Mouse (Mus musculus) erythroblast, embryonic 14.5 days (primary cell): ENCODE measurements around the gene Npas1. TPM values are rescaled to one million over a fixed set of nuclear protein-coding genes. Genes with fewer than 3 reads are reported as not detected.

Source experiments
- H3K27me3 ChIP-seq: 2 replicates; pipeline ENCODE4 v1.6.1; 2012; ENCODE audit warnings: inconsistent platforms; ENCODE audit not compliant: control insufficient read depth
- H3K36me3 ChIP-seq: 2 replicates; pipeline ENCODE4 v1.6.1; 2012; ENCODE audit warnings: mild to moderate bottlenecking, inconsistent platforms; ENCODE audit not compliant: control insufficient read depth
- H3K4me1 ChIP-seq: 2 replicates; pipeline ENCODE4 v1.6.1; 2012; ENCODE audit warnings: inconsistent platforms; ENCODE audit not compliant: control insufficient read depth
- H3K4me3 ChIP-seq: replicated peaks from 2 replicates; pipeline ENCODE3; 2012; ENCODE audit warnings: moderate library complexity, mild to moderate bottlenecking, inconsistent platforms
- H3K9me3 ChIP-seq: 2 replicates; pipeline ENCODE4 v1.6.1; 2012; ENCODE audit warnings: low read length, inconsistent platforms, mixed read lengths; ENCODE audit not compliant: control insufficient read depth
- GATA1 ChIP-seq: IDR thresholded peaks from 2 replicates; pipeline ENCODE4 v1.6.1; 2012; ENCODE audit warnings: low read length, inconsistent platforms, mixed read lengths
- TAL1 ChIP-seq: IDR thresholded peaks from 3 replicates; pipeline ENCODE4 v1.6.1; 2012; ENCODE audit warnings: low read length, inconsistent platforms, mixed read lengths
- polyA plus RNA-seq: library from polyadenylated mRNA; stranded (reverse); fragments of >175 nt; gene quantifications from 2 replicates; pipeline ENCODE4 v1.2.3, GENCODE M21; 2012

Npas1 gene
- polyA plus RNA-seq, 1 experiment = not detected

DNA sequence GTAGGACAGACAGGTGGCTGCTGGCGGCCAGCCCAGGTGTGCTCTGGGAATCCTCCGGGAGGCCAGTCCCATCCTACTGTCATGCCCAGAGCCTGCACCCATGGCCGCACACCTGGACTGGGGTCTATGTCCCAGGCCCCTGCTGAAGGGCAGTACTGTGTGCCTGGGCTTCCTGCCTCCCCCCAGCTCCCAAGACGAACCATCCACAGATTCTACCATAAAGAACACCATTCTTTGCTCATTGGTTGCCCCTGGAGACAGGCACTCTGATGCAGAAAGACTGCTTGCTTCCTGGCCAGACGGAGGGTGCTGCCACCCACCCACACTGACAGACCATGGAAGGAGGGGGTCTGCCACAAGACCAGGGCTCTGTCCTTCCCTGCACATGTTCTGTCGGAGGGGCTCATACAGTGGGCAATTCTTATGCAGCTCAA, 22.2 kb upstream of the Npas1 start:
- no peaks in the 10 kb centered on the region for H3K9me3 ChIP-seq
- TF ChIP-seq GATA1 (no peak), TAL1 (no peak)
- peaks cover 37% of the 10 kb centered on the region for H3K36me3 ChIP-seq

DNA sequence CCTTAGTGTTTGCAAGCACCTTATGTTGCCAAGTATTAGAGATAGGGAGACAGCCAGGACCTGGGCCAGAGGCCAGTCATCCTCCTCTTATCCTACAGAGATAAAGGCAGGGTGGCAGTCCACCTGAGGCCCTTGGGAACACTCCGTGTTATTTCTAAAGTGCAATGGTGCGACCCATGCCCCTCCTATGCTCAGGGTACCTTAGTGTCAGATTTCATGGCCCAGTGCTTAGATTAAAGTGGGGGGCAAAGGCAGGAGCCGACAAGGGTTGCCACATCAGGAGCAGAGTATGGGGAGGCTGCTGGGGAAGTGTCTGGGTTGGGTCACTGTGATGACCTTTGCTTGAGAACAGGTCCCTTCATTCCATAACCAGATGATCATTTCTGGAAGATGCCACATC, 18.7 kb upstream of the Npas1 start:
- no peaks in the 10 kb centered on the region for H3K9me3 ChIP-seq
- TF ChIP-seq GATA1 = no peak
- TF ChIP-seq TAL1 = no peak
- H3K4me3 ChIP-seq = no peak overlapping the region
- no peaks in the 10 kb centered on the region for H3K4me1 ChIP-seq
- peaks cover 28% of the 10 kb centered on the region for H3K36me3 ChIP-seq
- no peaks in the 10 kb centered on the region for H3K27me3 ChIP-seq

More for the DNA sequence above, 22.2 kb upstream of the Npas1 start:
- Histone ChIP-seq H3K4me1 (no peaks in the 10 kb centered on the region), H3K4me3 (no peak overlapping the region), H3K27me3 (no peaks in the 10 kb centered on the region)

DNA sequence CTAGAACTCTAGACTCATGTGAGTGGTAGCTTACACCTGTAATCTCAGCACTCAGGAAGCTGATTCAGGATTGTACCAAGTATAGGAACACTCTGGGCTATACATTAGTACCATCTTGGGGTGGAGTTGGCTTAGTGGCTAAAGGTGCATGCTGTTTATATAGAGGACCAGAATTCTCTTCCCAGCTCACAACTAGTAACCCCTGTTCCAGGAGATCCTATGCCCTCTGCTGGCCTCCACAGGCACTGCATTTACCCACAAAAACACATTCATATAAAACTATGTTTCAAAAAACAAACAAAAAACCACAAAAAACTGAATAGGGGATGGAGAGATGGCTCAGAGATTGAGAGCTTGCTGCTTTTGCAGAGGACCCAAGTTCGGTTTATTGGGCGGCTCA, 15.8 kb upstream of the Npas1 start:
- Histone ChIP-seq H3K36me3 (peaks cover 23% of the 10 kb centered on the region), H3K4me1 (no peaks in the 10 kb centered on the region), H3K27me3 (no peaks in the 10 kb centered on the region), H3K9me3 (no peaks in the 10 kb centered on the region), H3K4me3 (no peak overlapping the region)
- TF ChIP-seq GATA1 = no peak
- no peak for TF ChIP-seq TAL1

DNA sequence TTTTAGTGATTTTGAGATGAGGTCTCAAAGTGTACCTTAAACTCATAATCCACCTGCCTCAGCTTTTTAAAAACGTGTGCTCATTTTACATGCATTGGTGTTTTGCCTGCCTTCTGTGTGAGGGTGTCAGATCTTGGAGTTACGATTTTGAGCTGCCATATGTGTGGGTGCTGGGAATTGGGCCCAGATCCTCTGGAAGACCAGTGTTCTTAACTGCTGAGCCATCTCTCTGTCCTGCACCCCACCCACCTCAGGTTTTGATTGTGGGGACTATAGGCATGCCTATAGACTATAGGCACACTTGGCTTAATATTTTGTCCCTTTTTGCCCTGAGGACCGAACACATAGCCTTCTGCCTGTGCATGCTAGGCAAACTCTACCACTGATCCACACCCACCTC, 14.7 kb upstream of the Npas1 start:
- Histone ChIP-seq H3K9me3 (no peaks in the 10 kb centered on the region), H3K27me3 (no peaks in the 10 kb centered on the region), H3K36me3 (peaks cover 14% of the 10 kb centered on the region), H3K4me1 (no peaks in the 10 kb centered on the region), H3K4me3 (no peak overlapping the region)
- TF ChIP-seq GATA1 = no peak

DNA sequence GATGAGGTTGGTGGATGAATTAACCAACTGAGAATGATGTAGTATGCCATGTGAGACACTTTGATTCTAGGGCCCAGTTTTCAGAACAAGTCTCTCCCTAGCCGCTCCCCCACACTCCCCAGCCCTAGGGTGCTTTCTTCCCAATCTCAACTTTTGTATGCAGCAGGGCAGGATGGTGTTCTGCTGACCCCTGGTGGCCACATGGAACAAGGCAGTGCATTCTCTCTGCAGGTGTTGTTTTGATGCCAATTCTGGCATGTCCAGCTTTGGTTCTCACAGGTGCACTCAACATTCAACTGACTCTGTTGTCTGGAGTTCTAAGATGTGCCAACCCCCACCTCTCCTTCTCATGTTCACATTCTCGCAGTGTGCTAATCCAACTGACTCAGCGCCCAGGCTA, 14.2 kb upstream of the Npas1 start:
- Histone ChIP-seq H3K27me3 (no peaks in the 10 kb centered on the region), H3K4me1 (no peaks in the 10 kb centered on the region), H3K4me3 (no peak overlapping the region), H3K9me3 (no peaks in the 10 kb centered on the region), H3K36me3 (peaks cover 9% of the 10 kb centered on the region)
- no peak for TF ChIP-seq GATA1
- TF ChIP-seq TAL1 = no peak

DNA sequence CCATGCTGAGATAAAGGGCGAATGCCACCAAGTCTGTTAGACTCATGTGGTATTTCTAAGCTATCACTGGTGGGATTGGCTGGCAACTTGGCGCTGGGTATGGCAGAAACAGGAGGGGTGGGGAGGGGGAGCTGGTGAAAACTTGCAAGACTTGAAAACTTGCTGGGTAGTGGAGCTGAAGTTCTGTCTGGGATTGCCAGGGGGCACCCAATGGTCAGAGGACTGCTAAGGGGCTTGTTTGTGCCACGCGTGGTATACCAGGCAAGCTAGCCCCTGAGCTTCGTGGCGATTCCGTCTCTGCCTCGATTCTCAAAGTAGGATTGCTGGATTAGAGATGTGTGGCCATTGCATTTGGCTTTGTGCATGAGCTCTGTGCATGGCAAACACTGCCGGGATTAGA, 12.4 kb upstream of the Npas1 start:
- H3K27me3 ChIP-seq = no peaks in the 10 kb centered on the region
- no peaks in the 10 kb centered on the region for H3K36me3 ChIP-seq
- TF ChIP-seq GATA1 (no peak), TAL1 (no peak)
- no peaks in the 10 kb centered on the region for H3K9me3 ChIP-seq
- no peaks in the 10 kb centered on the region for H3K4me1 ChIP-seq
- no peak overlapping the region for H3K4me3 ChIP-seq

DNA sequence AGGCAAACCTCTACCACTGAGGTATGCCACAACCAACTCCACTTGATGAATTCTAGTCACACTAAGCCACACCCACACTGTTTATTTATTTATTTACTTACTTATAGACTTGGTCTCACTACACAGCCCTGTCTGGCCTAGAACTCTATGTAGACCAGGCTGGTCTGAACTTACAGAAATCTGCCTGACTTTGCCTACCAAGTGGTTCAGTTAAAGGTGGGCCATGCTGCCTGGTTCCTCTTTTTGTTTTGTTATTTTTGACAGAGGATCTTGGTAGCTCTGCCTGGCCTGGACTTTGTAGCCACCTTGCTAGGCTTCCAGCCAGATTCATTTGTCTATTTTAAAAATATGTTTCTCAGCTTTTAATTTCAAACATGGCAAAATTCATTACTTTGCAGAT, 11.3 kb upstream of the Npas1 start:
- Histone ChIP-seq H3K27me3 (no peaks in the 10 kb centered on the region), H3K4me3 (no peak overlapping the region), H3K9me3 (no peaks in the 10 kb centered on the region), H3K36me3 (no peaks in the 10 kb centered on the region), H3K4me1 (no peaks in the 10 kb centered on the region)
- TF ChIP-seq GATA1 (no peak), TAL1 (no peak)

DNA sequence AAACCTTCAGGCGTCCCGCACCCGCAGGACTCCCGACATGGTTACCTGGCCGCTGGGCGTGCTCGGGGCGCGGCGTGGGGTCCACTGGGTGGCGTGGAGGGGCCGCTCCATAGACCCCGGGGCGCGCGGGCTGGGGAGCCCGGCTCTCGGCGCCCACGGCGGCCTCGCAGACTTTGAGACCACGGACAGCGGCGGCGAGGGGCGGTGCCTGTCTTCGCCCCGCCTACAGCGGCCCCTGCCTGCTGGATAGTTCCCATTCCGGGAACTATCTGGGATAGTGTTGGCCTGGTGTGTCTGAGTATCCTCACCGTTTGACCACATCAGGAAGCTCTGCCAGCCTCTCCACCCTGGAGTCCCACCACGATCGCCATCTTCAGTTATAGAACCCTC, 933 bp downstream of the Npas1 start:
- Histone ChIP-seq H3K9me3 (peaks cover 15% of the 10 kb centered on the region), H3K4me1 (peaks cover 13% of the 10 kb centered on the region), H3K4me3 (no peak overlapping the region), H3K27me3 (peaks cover 67% of the 10 kb centered on the region), H3K36me3 (no peaks in the 10 kb centered on the region)
- TF ChIP-seq TAL1 = no peak

DNA sequence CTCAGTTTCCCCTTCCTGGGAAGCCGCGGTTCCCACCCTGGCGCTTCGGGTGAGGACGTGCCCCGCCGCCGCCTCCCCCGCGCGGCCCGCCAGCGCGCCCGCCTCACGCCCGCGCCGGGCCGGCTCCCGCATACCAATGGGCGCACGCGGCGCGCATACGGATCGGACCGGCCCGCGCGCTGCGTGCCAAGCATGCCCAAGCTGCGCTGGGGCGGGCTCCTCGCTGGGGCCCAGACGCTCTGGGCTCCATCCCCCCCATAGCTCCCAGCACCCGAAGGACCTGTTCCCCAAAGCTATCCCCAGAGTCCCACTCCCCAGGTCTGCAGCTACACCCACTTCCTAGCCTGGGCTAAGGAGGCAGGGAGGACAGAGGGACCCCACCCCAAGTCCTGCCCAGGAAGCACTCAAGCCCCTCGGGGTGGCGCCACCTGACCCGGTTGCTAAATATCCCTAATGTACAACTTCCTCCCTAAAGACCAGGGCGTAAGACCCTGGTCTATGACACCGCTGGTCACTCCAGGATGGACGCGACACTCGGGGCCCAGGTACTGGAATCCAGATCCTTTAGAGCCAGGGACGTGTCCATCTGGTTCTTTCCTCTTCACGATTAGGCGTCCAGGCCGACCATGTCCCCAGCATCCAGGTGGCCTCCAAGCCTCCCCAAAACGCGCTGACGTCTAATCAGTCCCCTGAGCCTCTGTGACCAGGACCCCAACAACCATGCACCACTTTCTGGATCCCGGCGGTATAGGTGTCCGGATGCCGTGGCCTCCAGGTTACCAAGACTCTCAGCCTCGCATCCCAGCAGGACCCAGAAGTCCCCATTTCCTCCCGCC, 1.5 kb downstream of the Npas1 start:
- Histone ChIP-seq H3K36me3 (no peaks in the 10 kb centered on the region), H3K4me3 (no peak overlapping the region), H3K27me3 (peaks cover 71% of the 10 kb centered on the region), H3K9me3 (peaks cover 15% of the 10 kb centered on the region), H3K4me1 (peaks cover 13% of the 10 kb centered on the region)
- TF ChIP-seq GATA1 (no peak), TAL1 (no peak)

DNA sequence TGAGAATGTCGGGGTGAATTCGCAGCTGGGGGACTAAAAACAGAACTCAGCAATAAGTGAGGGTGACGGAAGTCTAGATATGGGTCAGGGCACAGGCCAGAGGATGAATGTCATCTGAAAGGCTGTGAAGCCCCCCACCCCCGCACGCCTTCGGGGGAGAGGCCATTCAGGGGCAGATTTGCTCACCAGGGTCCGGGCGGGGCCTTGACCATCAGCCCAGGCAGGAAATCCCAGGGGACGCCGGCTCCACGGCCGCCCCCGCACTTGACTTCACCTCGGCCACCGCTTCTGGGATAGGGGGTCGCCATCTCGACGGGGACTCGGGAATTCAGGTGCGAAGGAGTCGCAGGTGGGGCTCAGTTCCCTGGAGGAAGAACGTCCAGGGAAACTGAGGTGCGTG, 2.2 kb downstream of the Npas1 start:
- peaks cover 77% of the 10 kb centered on the region for H3K27me3 ChIP-seq
- H3K4me3 ChIP-seq = no peak overlapping the region
- TF ChIP-seq TAL1 (no peak), GATA1 (no peak)
- peaks cover 13% of the 10 kb centered on the region for H3K4me1 ChIP-seq
- no peaks in the 10 kb centered on the region for H3K36me3 ChIP-seq
- H3K9me3 ChIP-seq = peaks cover 15% of the 10 kb centered on the region
